Mouse (Mus musculus): ENCODE results near the gene Hcar2. TPM values are rescaled to one million over a fixed set of nuclear protein-coding genes. Genes with fewer than 3 reads are reported as not detected.

Gene Hcar2
- total RNA-seq, 4 experiments from 2014 or later, result 0.24 to 2.8 (median 1.3) TPM; not detected in 1

DNA sequence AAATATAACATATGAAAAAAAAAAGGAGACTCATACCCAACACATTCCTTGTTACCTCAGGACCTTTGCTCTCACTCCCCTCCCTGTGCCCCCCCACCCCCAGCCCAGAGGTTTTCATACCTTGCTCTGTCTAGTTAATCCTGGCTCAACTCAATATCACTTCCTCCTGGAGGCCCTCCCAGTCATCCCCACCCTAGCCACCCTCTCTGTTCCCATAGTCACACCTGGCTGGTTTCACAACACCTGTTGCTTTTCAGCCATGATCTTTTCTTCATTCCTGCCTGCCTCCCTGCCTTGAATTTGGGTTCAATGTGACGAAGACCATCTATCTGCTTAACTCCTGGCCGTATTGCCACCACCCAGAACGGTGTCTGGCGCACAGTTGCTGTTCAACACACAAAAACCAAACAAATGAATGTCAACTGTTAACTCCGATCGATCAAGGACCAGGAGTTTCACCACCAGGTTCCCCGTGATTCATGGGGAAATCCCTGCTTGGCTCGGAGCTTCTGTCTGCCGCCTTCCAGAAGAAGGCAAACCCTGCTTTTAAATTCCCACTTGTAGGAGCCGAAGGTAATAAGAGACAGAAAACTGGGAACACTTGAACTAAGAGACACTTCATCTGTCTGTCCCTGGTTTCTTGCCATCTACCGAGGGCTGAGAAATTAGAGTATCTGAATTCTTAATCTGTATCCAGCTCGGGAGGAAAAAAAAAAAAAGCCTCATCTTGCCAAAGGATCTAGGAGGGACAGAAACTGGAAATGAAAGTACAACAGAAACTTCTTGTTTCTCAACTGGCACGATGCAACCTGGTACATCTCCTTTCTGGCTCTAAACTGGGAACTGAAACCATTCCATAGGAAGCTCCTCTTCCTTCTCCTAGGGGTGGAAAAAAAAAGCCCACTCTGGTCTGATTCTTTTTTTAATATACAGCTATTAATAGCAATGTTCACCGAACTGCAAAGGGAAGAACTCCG lies 2.6 kb downstream of the Hcar2 start:
- no peak for DNase-seq (ENCODE audit: low spot score in 2 of 2)

GRCm38 (mm10) chr5:123858798-123859197 lies 6.5 kb downstream of the Hcar2 start:
- no peak for DNase-seq (ENCODE audit: low spot score in 2 of 2)

- no peak for DNase-seq (ENCODE audit: low spot score in 2 of 2)
Observed at GRCm38 (mm10) chr5:123854511-123854910, 10.8 kb downstream of the Hcar2 start.

DNA sequence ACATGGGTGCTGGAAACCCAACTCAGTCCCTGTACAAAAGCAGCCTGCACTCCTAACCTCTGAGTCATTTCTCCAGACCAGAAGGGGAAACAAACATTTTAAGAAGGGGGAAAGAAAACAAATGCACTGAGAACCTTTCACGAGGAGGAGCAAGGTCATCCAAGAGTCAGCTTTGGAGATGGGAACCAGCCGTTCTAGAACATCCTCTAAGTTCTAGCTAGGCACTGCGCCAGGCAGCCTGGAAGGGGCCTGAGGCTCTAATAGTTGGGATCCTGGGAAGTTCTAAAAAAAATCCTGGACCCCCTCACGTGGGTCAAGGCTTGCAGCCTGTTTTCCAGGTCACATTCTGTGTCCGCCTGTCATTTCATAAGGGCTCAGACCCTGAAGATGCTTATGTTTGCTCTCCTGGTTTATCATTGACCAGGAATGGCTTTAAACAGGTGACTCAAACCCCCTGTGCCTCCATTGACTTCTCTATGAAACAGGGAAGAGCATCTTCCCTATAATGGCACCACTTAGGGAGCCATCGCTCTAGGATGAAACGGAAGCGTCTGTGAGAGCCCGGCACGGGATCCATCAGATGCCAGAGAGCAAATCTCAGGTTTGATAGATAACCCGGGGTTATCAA lies 11.3 kb downstream of the Hcar2 start:
- DNase-seq (ENCODE audit: low spot score in 2 of 2), result no peak

DNA sequence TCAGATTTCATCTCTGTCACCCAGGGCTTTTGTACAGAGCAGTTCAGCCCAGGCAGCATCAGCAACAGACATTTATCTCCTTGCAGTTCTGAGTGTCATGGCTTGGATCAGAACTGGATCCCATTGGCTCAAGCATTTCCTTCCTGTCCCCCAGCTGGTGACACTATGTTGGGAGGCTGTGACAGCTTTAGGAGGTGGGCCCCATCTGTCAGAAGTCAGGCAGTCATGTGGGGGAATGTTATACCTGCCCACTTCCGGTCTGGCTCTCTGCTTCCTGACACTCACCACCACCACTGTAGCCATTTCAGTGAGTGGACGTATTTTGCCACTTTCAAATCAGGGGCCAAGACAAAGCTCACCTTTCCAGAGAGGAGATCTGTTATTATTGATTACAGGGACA lies 13.9 kb downstream of the Hcar2 start:
- no peak for DNase-seq (ENCODE audit: low spot score in 2 of 2)

- no peak for DNase-seq (ENCODE audit: low spot score in 2 of 2)
Observed at GRCm38 (mm10) chr5:123844316-123844715, 21.0 kb downstream of the Hcar2 start.

- DNase-seq (ENCODE audit: low spot score in 2 of 2), result no peak
Observed at GRCm38 (mm10) chr5:123843816-123844215, 21.5 kb downstream of the Hcar2 start.

DNA sequence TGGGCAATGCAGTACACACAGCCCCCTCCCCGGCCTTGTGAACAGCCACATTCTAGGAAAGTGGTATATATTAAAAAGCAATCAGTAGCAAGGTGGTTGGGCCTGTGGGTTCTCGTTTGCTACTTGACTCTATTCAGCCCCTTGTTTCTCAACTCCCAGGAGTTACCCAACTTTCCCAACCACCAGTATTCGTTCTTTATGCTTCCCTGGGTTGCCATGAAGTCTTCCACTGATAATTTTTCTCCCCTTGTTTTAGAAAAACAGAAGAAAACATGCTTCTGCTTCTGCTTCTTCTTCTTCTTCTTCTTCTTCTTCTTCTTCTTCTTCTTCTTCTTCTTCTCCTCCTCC lies 22.4 kb downstream of the Hcar2 start:
- no peak for DNase-seq (ENCODE audit: low spot score in 2 of 2)

DNA sequence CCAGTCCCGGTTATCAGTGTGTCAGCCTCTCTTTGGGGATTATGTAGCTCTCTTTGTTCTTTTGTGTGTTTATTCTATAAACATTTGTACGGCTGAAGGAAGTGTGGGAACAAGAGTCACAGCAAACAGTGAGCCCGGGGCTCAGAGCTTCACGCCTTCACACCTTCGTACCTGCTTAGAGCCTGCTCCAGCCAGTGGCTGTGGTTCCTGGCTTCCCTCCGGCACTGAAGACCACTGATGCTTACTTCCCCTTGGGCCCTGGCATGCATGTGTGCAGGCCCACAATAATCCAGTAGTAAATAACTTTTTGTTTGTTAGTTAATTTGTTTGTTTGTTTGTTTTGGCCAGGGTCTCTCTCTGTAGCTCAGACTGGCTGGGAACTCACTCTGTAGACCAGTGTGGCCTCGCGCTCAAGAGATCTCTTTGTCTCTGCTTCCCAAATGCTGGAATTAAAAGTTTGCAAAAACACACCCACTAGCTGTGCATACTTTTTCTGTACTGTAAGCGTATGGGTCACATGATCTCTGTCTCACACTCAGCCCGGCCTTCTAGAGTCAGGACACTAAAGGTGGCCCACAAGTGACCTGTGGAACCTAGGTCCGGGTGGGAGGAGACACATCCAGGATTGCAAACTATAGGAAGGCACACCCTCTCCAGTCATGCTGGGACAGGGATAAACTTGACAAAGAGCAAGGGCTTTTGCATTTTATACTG lies 22.9 kb downstream of the Hcar2 start:
- no peak for DNase-seq (ENCODE audit: low spot score in 2 of 2)

DNA sequence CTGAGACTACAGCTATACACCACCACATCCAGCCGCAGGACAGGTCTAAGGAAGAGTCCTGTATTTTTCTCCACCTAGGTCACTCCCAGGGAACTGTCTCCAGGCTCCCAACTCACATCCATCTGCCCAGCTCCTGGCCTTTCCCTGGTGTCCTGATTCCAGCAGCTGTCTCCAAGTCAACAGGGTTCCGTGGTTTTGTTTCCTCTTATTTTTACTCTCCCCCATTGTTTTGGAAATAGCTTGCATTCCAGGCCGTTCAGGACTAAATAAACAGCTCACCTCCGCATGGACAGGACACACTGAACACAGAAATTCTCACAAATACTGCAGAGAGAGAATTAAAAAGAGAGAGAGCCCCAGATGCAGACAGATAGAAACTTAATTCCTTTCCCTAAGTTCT lies 27.9 kb downstream of the Hcar2 start:
- DNase-seq (ENCODE audit: low spot score in 2 of 2), result no peak

GRCm38 (mm10) chr5:123834836-123835235 lies 30.5 kb downstream of the Hcar2 start:
- DNase-seq (ENCODE audit: low spot score in 2 of 2), result no peak

DNA sequence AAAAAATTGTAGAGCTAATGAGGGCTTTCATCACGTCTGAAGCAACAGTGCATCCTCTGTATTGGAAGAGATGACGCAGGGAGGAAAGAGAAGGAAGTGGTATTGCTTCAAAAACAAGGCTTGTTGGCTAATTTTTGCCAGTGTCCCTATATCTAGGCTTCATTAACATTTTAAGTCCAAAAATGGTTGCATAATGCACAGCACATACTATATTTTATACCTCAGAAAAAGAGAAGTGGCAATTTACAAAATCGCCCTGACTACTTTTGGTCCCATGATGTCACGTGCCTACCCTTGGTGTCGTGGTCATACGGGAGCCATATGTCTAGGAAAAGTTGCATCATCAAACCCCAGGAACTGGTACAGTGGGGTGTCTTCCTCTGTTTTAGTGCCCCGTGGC lies 33.0 kb downstream of the Hcar2 start:
- no peak for DNase-seq (ENCODE audit: low spot score in 2 of 2)

DNA sequence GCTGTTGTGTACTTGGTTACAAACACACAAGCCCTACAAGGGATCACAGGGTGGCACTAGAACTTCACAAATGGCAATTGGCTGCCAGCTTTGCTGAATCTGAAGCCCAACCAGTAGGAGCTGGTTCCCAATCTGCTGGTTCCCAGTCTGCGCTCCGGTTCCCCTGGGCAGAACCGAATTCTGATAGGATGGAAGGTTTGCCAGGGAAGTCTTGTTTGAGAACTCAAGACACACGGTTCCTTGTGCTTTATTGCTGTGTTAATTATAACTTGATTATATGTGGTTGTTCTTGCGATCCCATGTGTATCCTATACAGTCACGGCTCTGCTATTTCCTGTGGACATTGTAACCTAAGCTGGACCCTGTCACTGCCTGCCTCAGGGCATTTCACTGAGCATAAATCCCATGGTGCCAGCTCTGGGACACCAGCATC lies 37.6 kb downstream of the Hcar2 start:
- no peak for DNase-seq (ENCODE audit: low spot score in 2 of 2)

- DNase-seq (ENCODE audit: low spot score in 2 of 2), result no peak
Observed at GRCm38 (mm10) chr5:123822706-123823105, 42.6 kb downstream of the Hcar2 start.

GRCm38 (mm10) chr5:123821264-123821571 lies 44.1 kb downstream of the Hcar2 start:
- DNase-seq (ENCODE audit: low spot score in 2 of 2), result no peak

DNA sequence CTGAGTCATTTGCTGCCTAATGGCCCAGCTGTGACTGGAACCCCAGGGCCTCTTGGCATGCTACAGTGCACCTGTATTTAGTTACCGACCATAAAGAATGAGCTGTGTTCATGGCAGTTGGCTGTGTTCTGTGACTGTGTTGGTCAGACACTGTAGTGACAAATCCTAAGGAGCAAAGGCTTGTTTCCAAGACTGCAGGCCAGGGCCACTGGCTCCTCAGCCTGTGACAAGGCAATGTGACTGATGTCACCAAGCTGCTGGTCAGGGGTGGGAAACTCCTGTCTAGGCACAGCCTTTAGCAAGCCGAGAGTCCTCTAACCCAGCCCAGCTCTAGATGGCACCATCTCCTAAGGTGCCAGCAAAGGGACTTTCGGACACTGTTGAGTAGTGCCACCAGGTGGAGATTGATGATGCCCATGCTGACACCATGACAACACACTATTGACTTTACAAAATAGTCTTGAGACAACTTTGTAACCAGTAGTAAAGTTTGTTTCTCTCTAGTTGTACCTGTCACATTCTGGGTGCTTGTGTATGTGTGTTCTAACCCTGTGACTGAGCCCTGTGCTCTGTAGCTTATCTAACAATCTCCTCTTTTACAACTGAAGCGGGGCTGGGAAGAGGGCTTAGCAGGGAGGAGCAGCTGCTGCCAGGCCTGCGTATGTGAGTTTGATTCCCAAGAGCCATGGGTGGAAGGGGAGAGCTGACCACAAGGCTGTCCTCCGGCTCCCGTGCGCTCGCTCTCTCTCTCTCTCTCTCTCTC lies 44.6 kb downstream of the Hcar2 start:
- no peak for DNase-seq (ENCODE audit: low spot score in 2 of 2)

DNA sequence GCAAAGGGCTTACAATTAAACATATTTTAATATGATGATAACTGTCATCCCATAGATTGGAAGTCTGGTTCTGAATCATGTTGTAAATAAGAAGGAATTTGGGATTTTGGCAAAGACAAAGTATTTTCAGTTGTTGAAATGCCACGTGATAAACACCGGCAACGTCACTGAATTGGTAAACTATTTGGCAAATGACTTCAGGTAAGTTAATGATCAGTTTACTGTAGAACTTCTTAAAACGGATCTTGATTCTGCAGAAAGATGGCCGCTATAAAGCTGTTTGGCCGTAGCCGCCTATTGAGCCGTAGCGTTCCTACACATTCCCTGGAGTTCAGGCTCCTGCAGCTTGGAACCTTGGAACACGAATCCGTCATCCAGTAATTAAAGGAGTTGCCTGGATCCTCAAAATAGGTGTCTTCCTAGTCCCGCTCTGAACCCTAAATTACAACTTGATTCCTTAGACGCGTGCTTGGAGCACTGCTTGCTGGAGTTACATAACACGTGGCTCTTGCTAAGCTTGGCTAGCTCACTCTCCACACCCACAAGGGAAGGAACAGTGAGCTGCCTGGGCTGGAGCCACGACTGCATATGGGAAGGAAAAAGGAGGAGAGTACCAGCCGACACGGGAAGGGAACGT lies 46.2 kb downstream of the Hcar2 start:
- peak; percentile 19 to 70 for DNase-seq (ENCODE audit: low spot score in 2 of 2)

- no peak for DNase-seq (ENCODE audit: low spot score in 2 of 2)
Observed at GRCm38 (mm10) chr5:123816891-123817290, 48.4 kb downstream of the Hcar2 start.

All from left cerebral cortex, adult 8-10 months (tissue).